Mouse (Mus musculus): ENCODE data around the gene Lysmd1.
A peak's percentile ranks its signal among the peaks of the same experiment; 100 is the strongest.

Gene Lysmd1

DNA sequence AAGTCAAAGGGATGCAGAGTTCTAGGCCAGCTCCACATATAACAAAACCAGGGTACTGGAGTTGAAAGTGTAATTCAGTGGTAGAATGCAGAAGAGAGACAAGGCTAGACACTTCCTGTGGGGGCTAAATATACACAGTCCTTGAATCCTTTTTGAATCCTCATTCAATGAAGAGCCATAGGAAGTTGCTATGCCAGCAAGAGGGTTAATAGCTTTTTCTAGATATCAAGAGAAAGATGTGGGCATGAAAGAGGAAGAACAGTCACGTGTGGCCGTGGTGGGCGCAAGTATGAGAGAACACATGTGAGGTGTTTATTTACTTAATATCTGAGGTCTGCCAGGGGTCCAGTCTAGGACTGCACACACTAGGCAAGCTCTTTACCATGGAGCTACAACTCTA is 2.4 kb downstream of the Lysmd1 start:
- DNase-seq (ENCODE audit: low read depth, low spot score): no peak

DNA sequence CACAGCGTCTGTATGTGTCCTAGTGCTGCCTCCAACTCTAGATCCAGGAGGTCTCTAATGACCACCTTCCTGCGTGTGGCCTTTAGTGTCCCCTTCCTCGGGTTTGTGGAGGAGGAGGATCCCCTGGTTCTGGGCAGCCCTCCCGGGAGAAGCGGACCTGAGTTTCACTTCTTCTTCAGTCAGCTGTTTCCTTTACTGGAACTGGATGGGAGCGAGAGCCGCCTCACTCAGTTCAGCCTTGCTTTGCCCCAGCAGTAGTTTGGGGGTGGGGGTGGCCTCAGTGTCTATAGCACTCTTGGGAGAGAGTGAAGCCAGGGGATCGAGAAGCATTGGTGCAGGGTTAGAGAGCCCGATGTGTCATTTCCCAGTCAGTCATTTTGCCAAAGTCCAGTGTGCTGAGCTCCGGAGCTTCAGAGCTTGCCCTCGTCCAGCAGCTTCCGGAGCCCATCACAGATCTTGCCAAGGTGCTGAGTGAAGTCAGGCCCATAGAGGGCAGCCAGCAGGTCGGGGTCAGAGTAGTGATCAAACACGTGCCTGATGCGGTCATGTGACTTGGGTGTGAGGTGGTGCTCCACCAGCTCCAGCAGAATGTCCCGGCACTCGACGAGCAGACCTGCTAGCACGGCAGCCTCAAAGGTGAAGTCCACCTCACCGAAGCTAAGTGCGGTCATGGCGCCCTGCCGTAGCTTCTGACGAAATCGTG is 5.8 kb downstream of the Lysmd1 start:
- peak; percentile 71 for DNase-seq (ENCODE audit: low read depth, low spot score)

DNA sequence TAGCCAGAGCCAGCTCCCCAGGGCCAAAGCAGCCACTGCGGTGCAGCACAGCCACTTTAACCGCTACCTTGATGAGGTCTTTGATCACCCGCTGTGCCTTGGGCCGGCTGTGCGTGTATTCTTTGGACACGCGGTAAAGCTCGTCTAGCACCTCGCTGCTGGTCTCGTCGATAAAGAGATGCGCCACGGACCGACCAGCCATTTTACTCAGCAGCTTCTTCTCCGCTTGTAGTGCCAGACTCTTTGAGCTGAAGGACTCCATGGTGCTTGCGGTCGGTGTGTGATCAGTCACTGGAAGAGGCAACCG is 6.4 kb downstream of the Lysmd1 start:
- peak; percentile 74 for DNase-seq (ENCODE audit: low read depth, low spot score)

DNA sequence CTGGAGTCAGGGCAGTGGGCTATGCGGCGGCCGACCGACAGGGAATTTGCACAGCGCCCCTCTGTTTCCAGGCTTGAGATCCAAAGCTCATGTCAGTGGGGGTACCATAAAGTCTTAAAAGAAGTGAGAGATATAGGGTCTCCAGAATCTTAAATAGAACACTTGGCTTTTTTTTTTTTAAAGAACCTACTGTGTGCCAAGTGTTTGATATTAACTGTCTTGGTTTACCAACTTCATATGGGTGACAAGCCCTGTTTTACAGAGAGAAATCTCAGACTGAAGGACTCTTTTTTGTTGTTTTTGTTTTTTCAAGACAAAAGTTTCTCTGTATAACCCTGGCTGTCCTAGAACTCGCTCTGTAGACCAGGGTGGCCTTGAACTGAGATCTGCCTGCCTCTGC is 6.9 kb downstream of the Lysmd1 start:
- no peak for DNase-seq (ENCODE audit: low read depth, low spot score)

DNA sequence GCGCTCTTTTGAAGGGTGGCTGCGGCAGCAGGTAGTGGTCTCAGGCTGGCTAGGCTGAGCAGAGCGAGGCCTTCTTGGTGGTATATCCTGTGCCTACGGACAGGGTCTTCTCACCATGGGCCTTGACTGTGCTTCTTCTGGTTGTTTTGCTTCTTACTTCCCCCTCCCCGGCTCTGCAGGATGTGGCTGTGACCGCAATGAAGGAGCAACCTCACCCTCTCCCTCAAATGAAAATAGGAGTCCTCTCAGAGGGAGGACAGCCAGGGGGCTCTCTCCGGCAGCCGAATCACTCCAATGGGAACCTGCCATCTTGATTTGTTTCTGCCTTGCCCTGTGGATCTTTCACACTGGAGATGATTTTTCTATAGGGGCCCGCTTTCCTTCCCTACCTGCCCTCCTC is 7.6 kb downstream of the Lysmd1 start:
- DNase-seq (ENCODE audit: low read depth, low spot score): no peak

DNA sequence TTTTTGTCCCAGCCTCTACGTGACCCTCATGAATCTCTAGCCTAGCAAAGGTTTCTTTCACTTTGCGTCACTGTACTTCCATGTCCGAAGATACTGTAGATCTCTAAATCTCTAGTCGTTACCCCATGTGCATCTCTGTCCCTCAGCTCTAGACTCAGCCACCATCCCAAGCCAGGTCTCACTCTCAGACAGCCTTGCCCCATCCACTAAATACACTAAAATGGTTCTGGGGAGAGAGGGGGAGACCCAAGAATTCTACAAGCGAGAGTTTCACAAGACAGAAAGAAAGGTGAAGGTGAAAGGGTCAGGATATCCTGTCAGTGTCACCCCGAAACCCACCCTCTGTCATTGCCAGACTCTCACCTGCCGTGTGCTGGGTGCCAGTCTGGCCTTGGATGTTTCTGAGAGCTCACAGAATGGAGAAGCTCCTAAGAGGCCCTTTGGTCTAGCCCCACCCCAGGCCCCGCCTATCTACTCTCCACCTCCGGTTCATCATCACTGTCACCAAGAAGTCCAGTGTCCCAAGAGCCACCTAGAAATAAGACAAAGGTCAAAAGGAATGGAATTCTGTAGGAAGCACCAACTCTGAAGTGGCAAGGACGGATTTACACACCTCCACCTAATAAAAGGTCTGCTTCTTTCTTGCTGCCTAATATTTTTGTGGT is 8.2 kb downstream of the Lysmd1 start, which contains the start of gene Tnfaip8l2:
TSS of gene Tnfaip8l2 (minus strand) at position 409 of the 665 bp plus-strand sequence.
- DNase-seq (ENCODE audit: low read depth, low spot score): no peak

DNA sequence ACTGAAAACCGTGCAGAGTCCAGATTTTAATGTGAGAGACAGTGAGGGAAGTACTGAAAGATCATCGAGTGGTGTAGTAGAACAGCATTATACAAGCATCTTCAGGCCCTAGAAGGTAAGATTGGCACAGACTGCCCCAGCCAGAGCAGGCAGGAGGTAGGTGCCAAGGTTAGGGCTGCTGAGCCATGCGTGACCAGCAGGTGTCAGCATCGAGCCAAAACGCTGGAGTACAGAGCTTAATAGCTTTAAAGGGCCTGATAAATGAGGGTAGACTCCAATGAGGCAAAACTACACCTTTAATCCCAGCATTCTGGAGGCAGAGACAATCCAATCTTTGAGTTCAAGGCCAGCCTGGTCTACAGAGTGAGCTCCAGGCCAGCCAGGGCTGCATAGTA is 8.7 kb downstream of the Lysmd1 start:
- peak; percentile 77 for DNase-seq (ENCODE audit: low read depth, low spot score)

DNA sequence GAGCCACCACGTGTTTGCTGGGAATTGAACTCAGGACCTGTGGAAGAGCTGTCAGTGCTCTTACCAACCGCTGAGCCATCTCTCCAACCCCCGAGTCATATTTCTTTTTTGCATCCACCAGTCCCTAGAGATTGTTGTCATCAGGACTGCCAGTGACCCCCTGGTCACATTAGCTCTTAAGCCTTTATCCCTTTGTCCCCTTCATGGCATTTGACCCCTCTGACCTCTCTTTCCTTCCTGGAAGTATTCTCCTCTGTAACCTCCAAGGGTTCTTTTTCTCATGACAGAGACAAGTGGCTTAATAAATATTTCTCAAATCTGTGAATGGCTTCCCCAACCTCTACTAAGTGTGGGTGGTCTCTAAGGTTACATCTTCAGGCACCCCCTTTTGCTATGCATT is 14.0 kb downstream of the Lysmd1 start:
- DNase-seq (ENCODE audit: low read depth, low spot score): no peak

DNA sequence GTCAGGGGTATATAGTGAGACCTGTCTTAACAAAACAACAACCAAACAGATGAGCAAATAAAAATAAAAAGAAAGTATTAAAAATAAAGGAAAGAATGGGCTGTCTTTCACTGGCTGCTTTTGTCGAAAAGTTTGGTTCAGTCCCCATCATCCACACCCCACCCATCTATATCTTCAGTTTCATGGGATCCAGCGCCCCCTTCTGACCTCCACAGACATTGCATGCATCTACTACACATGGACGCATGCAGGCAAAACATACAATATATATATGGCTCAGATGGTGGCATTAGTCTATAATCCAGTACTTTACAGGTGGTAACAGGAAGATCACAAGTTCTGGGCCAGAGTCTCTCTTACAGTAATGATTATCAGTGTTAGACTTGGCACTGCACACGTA is 20.0 kb downstream of the Lysmd1 start:
- DNase-seq (ENCODE audit: low read depth, low spot score): peak; percentile 79

DNA sequence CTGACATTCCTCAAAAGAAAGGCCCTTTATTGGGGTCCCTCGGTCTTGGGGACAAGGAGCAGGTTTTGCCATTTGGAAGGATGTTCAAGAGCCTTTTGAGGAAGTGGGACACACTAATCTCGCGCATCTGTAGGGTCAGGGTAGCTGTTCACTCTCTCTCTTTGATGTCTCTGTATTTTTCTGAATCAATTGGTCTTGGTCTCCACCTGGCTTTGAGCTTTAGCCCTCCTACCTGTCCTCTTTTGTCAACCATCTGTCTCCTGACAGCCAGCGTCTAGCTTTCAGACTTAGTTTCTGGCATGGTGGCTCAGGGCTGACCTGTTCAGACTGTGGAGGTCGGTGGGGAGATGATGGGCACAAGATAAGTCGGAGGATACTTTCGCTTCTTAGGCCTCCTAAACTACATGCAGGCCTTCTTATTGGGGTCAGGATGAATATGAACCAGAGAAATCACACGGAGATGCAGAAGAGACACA is 25.7 kb downstream of the Lysmd1 start:
- DNase-seq (ENCODE audit: low read depth, low spot score): no peak

DNA sequence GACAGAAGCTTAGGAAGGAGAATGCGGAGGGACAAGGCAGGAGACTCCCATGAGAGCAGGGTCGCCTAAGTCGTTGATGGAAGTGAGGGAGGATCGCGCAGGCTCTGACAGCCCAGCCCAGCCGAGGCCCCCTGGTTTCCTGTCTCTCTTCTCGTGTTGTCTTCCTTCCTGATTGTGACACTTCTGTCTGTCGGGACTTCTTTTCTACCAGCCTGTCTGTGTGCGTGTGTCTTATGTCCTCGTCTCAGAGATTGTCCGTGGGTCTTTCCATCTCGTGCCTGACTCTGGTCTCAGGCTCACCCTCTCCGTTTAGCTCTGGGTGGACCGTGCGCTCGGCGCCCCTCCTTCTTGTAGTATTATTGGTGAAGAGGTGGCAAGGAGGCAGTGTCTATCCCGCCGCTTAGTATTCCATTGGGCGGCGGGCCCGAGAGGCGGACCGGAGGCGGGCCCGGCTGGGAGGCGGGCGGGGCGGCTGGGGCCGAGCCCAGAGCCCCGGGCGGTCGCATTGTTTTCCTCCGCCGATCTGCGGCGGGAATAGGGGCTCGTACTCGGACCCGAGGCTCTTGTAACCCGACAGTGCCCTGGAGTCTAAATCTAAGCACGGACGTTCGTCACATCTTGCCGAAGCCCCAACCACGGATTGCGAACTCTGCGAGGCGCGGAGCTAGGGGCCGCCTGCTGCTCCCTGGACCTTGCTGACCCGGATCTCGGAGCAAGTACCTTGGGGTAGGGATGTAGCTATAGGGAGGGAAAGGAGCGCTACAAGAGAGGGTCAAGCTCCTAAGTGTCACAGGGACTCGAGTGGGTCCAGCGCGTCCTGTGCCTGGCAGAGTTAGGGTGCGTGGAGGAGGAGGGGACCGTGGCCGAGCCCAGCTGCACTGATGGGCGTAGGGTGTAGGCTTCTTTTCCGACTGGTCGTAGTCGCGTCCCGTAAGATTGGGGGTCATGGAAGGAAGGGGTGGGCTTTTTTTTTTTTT is 26.4 kb downstream of the Lysmd1 start, which contains the start of gene Sema6c:
TSS of gene Sema6c (plus strand) at position 471 of the 977 bp plus-strand sequence.
- DNase-seq (ENCODE audit: low read depth, low spot score): peak; percentile 93

DNA sequence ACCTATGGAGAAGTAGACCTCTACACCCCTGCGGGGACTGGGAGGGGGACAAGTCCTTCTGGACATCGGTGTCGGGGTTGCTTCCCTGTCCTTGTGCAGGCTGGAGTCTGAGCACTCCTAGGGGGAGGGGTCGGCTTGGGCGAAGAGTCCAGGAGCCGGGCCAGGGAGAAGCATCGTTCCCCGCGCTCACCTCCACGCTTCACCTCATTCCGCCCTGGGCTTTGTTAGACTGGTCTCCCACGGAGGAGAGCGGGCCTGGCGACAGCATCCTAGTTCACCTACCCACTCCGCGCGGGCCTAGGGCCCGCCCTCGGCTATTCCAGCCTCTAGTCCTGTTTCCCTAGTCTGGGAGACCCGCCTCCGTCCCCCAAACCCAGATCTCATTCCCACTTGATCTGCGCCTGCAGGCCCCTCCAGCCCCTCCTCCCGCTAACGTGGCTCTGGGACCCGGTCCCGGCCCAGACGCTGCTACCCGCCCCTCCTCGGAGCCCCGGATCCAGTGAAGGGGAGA is 27.2 kb downstream of the Lysmd1 start:
- DNase-seq (ENCODE audit: low read depth, low spot score): peak; percentile 46

DNA sequence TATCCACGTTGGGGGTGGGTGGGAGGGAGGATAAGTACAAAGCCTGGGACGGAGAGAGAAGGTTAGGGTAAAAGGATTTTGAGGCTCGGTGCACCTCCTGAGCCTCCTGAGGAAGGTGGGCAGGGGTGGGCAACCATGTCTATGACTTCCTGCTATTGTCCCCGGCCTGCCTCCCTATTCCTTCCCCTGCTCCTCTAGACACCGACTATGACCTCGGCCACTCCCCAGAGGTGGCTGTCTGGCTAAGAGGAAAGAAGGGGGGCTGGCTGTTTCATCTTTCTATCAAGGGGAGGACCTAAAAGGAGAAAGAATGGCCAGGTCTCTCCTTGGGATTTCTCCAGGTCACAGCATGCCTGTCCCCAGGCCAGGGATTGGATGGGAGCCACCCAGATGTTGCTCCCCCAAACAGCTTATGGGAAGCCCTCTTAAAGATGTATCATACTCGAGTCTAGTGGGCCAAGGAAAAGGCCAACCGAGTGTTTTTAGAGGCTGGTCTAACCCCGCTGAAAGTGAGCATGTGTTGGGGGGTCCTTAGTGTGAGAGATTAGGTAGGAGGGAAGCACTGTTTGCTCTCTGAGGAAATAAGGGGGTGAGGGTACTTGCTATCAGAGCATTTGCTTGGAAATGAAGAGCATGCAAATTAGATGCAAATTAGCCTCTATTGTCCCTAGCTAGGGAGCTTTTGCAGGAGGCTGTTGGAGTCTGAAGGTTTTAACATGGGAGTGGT is 27.9 kb downstream of the Lysmd1 start:
- DNase-seq (ENCODE audit: low read depth, low spot score): peak; percentile 83

DNA sequence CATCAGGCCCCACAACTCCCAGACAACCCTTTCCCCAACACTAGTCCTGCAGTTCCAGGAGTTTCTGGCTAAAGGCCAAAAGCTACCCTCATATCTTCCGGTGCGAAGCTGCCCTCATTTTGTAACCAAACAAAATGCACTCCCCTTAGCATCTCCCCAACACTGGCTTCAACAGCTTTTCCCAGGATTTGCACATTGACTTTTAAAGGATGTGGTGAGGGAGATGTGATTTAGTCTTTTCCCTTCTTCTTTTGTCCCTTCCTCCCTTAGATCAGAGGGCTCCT is 28.4 kb downstream of the Lysmd1 start:
- DNase-seq (ENCODE audit: low read depth, low spot score): no peak

DNA sequence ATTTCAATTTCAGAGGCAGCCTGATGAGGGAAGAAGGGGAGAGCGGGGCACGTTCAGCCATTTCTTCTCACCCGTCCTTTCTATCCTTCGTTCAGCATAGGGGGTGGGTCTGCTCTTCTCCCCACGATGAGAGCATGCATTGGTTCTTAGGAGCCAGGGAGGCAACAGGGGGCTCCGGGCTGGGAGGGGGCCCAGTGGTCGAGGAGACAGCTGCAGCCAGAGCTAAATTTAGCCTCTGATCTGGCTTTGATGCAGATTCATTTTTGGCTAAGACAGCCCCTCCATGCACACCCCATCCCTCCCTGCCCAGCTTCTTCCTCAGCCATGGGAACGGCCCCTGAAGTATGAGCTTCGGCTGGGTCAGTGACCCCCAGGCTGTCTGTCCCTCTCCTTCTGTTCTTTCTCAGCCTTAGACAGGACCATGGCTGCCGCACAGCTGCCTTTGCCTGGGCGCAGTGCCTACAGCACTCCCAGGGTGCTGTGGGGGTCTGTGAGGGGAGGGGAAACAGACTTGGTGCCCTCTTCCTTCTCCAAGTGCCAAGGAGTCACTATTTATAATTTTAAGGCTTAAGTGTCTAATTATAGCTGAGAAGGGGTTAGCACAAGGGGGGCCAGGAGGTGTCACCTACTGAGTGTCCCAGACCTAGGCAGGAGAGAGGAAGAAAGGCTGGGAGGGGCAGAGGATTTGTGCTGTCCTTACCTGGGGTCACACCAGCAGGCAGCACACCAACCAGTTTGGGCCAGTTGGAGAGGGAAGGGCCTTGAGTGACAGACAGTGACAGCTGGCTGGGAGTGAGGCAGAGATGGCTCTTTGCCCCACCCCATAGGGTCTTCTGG is 29.7 kb downstream of the Lysmd1 start:
- peak; percentile 72 for DNase-seq (ENCODE audit: low read depth, low spot score)

DNA sequence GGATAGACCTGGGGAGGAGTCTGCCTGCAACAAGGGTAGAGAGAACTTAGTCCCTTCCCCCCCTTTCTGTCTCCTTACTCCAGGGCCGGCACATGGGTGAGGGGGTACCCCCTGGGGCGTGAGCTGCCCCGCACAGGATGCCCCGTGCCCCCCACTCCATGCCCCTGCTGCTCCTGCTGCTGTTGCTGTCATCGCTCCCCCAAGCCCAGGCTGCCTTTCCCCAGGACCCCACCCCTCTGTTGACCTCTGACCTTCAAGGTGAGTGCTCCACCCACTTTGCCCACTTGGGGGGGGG is 30.3 kb downstream of the Lysmd1 start:
- no peak for DNase-seq (ENCODE audit: low read depth, low spot score)

DNA sequence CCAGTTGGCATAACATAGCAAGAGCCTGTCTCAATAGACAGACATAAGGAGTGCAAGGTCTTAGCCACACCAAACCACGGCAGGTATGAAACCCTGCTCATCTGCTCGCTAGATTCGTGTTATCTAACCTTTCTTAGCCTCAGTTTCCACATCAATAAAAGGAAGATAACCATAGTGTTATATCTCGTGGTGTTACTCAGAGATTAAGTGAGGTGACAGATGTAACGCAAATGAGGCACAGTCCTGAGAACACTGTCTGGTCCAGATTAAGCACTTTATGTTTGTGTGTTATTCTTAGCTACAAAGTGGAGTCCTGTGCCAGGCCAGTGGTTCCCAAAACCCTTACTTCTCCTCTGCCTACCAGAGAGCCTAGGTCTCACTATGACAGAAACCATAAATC is 31.0 kb downstream of the Lysmd1 start:
- no peak for DNase-seq (ENCODE audit: low read depth, low spot score)

DNA sequence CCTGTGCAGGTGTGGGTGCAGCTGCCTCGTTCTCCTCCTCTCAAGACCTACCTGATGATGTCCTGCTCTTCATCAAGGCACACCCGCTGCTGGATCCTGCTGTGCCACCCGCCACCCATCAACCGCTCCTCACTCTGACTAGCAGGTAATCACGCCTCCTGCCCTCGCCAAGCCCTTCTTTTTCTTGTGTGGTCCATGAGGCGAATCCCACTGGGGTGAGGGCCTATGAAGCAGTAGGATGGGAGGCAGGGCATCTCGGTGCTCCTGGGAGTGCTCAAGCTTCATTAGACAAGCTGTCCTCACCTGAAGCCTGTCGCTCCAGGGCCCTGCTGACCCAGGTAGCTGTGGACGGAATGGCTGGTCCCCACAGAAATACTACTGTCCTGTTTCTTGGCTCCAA is 36.1 kb downstream of the Lysmd1 start:
- no peak for DNase-seq (ENCODE audit: low read depth, low spot score)

DNA sequence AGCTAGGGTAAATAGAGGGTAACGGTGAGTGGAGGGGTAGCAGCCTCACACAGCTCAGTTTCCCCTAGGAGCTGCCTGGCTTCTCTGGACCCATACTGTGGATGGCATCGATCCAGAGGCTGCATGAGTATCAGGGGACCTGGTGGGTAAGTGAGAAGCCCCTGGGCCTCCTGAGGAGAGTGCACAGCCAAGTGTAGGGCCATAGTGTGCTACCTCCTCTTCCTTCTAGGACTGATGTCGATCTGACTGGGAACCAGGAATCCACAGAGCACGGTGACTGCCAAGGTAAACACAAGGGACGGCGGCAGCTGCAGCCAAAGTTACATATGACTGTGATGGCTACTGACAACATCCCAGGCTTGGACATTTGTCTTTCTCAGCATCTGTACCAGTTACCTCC is 37.2 kb downstream of the Lysmd1 start:
- DNase-seq (ENCODE audit: low read depth, low spot score): no peak

DNA sequence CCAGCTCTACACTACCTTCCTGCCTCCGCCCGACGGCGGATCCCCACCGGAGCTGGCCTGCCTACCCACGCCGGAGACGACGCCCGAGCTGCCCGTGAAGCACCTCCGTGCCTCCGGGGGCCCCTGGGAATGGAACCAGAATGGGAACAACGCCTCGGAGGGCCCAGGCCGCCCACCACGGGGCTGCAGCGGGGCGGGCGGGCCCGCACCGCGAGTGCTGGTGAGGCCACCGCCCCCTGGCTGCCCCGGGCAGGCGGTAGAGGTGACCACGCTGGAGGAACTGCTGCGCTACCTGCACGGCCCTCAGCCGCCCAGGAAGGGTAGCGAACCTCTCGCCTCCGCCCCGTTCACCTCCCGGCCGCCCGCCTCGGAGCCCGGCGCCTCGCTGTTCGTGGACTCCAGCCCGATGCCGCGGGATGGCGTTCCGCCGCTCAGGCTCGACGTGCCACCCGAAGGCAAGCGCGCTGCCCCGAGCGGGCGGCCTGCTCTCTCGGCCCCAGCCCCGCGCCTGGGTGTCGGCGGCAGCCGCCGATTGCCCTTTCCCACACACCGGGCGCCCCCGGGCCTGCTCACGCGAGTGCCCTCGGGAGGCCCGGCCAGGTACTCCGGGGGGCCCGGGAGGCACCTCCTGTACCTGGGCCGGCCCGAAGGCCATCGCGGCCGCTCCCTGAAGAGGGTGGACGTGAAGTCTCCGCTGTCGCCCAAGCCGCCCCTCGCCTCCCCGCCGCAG is 38.8 kb downstream of the Lysmd1 start:
- DNase-seq (ENCODE audit: low read depth, low spot score): peak; percentile 21

Measured in R1 (cell line).